Mouse (Mus musculus) adrenal gland, postnatal 25 days (tissue): ENCODE results near the gene Itpa. TPM values are rescaled to one million over a fixed set of nuclear protein-coding genes. Genes with fewer than 3 reads are reported as not detected.
A peak's percentile ranks its signal among the peaks of the same experiment; 100 is the strongest.

Source experiments
- DNase-seq: peaks from one replicate; pipeline ENCODE4 v3.0.0; 2021; ENCODE audit warnings: mixed read lengths
- total RNA-seq: library from RNA; stranded (reverse); gene quantifications from 2 replicates; pipeline ENCODE4 v1.2.3, GENCODE M21; 2021

Gene Itpa
- total RNA-seq, 1 experiment from 2014 or later = 28.0 TPM

DNA sequence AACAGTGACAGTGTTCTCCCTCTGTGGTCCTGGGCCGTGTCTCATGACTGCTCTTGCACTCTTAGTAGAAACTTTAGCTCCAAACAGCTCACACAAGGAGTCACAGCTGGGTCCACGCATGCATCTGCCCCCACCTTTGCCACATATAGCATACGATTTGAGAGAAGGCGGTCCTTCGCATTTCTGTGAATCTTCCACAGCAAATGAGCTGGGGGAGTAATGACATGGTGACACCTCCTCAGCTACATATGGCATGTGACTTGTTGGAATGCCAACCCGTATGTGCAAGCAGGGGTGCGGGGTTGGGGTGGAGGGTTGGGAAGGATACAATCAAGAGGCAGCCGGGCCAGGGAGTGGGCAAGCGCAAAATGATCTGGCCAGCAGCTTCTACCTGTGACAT, 10.9 kb upstream of the Itpa start:
- no peak for DNase-seq

DNA sequence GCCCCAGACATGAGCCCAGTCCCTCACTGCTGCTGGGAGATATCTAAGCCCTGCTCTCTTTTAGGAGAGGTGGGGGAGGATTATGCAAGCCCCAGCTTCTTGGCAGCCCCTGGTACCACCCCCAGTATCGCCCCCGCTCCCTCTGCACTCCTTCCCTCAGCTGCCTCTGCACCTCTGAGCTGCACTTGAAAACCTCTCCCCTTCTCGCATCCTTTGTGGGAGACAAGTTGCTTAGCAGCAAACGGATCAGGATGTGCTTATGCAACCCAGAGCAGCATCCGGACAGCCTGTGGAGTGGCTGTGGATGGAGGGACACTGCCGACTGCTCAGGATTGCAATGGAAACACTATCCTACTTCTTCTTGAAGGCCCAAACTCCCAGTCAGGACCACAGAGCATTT, 9.9 kb upstream of the Itpa start:
- no peak for DNase-seq

DNA sequence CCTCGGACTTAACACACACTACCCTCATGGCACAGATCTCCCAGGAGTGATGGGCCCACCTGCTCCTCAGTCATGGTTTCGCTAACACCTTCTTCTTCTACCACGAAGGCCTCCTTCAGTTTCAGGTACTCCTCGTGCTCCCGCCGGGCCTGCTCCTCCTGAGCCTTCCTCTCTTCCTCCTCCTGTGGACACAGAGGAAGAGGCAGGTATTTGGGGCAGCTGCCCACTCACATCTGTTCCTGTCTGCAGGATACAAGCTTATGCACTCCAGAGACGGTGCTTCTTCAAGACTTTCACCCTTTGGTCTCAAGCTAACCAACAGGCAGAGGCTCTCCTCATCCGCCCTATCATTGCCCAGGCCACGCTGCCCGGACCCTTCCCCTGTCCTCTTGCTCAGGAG, 8.9 kb upstream of the Itpa start:
- DNase-seq = no peak

DNA sequence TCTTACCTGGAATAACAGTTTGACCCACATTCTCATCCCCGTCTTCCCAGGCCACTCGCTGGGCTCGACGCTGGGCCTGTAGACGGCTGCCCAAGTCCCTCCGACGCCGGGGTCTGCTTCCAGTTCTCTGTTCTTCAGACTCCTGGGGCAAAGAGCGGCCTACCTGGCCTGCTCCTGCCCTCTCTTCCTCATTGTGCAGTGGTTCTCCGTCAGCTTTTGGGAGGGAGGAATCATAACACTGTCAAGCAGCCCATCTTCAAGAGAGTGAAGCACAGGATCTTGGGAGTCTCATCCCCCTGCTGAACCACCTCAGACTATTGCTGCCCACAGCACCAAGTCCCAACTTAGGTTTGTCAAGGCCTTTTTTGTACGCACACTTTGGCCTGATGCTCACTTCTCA, 4.1 kb upstream of the Itpa start:
- DNase-seq = no peak

DNA sequence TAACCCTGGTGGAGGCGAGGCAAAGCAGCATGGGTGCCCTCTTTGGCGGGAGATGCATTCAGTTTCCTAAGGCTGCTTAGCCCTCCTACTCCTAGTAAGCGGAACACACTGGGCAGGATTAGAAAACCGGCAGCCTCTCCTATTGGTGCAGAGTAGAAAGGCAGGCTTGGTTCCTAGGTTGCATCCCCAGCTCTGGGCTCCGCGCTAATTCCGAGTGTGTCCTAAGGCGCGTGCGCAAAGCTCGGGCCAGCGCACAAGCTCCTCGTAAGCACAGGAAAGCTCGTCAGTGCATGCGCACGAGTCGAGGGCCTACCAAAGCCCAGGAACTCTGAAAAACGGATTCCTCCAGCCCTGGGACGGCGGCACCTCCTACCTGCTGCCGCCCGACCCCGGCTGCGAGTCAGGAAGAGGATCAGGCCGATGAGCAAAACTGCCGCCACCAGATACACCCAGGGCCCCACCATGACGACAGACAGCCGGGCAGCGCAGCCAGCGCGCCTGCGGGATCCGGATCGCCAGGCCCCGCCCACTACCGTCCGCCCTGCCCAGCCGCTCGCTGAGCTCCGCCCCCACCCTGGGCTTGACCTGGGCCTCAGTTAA, 3.2 kb upstream of the Itpa start, which contains the start of gene Ddrgk1:
TSS of gene Ddrgk1 (minus strand) at position 558 of the 600 bp plus-strand sequence.
- peak; percentile 91 for DNase-seq

DNA sequence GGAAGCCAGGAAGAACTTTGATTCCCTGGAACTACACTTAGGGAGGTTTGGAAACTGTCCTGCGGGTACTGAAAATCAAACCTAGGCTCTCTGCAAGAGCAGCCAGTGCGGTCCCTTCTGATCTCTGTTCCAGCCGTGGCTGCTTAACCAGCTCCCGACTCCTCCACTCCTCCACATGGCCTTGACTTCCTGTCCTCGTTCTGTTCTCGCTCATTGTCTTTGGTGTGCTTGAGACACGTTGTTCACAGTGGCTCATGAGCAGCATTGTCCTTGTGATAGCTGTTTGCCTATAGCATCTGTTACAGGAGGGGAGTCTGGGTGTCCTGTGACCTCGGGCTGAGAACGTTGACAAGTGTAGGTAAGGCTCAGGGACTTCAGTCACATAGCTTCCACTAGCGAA, 9.8 kb downstream of the Itpa start:
- DNase-seq = peak; percentile 29

DNA sequence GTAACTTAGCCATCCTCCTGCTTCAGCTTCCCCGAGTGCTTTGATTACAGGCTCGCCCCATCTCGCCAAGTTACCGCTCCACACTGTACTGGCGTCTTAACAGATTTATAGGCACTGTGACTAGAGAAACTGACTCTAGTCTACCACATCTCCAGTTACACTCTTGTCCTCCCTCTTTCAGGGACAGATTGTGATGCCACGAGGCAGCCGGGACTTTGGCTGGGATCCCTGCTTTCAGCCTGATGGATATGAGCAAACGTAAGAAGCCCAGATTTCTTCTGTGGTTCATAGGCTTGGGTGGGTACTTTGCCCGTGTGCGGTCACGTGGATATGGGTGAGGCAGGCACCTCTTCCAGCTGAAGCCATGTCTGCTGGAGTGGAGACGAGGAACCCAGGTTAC, 11.7 kb downstream of the Itpa start:
- no peak for DNase-seq

DNA sequence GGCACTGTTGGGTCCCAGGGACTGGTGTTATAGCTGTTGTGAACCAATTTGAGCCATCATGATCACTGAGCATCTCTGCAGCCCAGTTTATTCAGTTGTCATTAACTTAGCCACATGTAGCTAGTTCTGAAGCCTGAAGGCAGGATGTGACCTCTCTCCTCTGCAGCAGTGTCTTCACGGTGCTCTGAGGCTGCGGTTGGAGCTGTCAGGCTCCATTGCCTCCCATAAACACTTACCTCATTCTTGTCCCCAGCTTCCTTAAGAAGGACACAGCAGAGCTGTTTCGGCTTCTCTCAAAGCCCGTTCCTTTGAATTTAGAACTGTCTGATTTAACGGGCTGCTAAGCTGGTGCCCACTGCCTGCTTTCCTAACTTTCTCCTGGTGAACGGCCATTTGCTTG, 12.5 kb downstream of the Itpa start:
- no peak for DNase-seq

DNA sequence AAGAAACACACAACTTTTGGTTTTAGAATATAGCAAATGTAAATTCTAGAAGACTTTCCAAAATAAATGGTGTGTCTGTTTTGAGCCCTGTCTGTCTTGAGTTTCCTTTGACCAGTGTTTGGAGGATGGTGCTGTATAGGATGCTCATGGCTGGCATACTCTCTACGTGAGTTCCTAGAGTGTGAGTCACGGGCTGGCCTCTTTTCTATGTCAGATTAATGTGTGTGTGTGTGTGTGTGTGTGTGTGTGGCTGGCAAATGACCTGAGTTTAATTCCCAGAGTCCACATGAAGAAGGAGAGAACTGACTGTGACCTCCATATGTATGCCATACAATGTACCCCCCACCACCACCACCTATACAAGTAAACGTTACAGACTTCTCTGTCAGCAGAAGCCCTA, 14.1 kb downstream of the Itpa start:
- no peak for DNase-seq

DNA sequence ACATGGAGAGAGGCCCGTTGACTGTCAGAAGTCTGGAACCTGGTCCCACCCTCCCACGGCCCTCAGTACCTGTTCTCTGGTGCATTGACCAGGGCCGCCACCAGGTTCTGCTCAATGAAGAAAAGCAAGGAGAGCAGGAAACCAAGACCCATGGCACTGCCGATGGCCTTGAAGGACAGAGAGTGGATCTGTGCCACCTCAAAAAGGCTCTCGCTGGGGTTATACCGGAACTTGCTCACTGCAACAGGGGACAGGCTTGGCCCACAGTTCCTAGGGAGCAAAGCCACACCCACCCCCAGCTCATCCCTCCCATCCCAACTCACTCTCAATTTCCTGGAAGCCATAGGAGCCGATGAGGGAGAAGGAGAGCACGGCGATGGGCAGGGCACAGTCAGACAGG, 18.0 kb downstream of the Itpa start:
- no peak for DNase-seq

DNA sequence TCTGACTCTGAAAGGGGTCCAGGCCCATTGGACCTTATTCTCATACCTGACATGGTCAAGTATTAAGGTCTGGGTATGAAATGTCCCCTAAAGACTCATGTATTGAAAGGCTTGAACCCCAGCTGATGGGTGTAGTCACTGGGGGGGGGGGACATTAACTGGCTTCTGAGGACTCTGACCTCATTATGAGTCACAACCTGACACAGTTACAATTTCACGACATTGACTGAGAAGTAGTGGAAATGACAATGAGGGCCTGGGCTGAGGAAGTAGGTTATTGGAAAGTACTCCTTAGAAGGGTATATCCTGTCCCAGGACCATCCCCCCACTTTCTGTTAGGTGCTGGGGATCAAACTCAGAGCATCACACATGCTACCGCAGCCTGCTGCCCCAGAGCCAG, 21.6 kb downstream of the Itpa start:
- DNase-seq = no peak

DNA sequence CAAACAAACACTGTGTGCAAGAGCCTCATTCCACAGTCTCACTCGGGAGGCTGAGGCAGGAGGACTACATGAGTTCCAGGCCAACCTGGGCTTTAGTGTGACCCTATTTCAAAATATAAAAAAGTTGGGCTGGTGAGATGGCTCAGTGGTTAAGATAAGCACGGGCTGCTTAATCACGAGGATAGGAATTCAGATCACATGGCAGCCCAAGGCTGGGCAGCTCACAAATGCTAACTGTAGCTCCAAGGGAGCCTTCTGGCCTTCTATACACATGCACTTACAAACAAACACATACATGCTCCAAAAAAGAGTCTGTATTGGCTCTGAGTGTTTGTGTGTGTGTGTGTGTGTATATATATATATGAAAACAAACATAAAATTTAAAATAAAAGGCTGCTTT, 26.2 kb downstream of the Itpa start:
- DNase-seq = no peak

DNA sequence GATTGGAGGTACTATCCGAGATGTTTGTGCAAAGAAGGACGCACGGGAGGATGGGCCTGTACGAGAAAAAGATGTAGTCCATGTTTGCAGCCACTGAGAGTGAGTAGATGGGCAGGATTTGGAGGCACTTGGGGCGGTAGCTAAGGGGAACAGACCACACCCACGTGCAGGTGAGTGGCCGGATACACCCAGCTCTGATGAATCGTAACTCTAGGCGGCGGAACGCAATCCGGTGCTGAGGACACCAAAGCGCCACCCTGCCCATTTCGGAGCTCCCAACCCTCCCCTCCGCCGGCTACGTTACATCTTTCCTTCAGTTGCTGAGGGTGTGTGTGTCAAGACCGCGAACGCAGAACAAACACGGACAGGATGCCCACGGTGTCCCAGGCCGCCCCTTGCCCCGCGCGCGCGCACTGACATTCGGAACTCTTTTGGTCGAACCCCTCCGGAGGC, 29.3 kb downstream of the Itpa start:
- peak; percentile 14 for DNase-seq

DNA sequence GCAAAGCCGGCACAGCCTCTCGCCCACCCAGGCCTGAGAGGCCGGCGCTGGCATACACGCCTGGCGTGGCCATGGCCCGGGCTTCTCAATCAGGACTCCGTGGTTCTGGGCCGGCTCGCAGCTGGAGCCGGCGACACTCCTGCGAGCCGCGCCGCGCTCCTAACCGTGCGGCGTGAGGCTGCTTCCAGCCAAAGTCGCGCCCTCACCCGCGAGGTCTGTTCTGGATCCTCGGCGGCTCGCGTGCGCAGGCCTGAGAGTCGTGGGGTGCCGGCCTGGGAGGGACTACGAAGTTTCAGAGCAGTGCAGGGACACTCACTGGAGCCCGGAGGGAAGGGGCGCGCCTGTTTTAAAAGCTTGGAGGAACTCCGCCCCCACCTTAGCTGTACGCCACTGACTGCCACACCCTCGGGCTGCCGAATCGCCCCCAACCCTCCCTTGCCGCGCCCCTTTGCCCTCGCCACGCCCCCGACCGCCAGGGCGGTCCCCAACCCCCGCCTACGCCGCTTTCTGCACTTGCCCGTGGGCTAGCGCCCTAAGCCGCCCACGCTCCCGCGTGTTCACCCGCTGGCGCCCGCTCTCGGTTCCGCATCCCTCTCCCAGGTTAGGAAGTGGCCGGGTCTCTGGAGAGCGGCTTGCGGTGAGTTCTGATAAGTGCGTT, 29.9 kb downstream of the Itpa start, which contains the start of gene Slc4a11:
TSS of gene Slc4a11 (minus strand) at position 367 of the 658 bp plus-strand sequence.
- peak; percentile 76 for DNase-seq

DNA sequence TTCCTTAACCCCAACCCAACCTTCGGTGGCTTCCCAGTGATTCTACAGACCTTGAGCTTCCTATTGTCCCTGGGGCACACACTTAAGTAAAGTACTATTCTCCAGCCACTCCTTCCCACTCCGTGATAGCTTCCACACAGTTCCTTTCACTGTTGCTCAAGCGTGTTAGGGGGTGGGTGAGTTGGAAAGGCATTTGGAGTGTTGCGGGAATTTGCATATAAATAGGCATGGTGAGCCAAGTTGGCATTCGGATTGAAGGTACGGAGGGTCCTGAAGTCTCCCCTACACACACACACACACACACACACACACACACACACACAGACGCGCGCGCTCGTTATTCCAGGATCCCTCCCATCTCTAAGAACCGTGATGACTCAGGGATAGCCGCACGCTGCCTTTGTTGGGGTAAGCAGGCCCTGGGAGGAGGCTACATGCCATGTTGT, 30.4 kb downstream of the Itpa start:
- peak; percentile 21 for DNase-seq

DNA sequence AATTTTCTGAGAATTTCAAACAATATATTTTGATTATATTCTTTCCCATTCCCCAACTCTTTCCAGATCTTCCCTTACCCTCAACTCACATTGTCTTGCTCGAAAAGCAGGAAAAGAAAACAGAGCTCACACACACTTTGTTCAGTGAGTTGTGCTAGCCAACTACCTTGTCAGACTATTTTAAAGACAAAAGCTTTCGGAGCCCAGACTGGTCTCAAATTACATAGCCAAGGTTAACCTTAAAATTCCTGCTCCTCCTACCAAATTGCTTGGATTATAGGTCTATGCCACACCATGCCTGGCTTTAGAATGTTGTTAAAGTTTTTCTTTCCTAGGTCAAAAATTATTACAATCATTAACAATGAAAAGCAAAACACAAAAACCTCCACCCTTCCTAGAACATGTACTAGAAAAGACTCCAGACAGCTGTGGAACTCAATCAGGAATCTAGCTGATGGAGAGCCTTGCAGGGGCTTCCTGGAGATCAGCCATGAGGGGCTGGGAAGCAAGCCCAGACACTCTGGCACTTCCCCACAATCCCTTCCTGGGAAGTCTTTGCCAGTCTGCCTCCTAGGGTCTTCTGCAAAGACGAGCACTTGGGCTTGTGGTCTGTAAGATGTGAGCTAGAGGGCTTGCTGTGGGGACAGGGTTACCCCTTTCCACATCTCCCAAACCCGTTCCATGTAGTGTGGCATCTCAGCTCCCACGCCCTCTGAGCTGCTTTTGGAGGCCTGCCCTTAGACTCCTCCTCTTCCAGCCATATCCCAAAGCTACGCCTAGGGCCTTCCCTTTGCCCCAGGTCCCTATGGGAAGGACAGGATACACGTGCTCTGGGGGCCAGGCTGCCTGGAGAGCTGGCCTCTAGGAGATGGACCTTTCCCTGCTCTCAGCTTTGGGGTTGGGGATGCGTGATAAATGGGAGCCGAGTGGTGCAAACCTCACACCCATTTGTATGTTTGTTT, 36.9 kb downstream of the Itpa start:
- no peak for DNase-seq

DNA sequence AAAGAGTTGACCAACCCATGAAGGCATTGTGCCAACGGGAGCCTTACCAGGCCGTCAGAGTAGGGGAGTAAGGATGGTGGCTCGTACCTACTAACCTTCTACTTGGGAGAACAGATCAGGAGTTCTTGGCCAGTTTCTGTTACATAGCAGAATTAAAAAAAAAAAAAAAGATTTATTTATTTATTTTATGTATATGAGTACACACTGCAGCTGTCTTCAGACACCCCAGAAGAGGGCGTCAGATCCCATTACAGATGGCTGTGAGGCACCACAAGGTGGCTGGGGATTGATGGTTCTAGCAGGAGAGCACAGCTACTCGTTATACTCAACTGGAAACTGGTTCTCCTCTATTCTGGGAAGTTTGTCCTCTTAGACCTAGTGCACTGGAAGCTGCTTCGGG, 37.8 kb downstream of the Itpa start:
- no peak for DNase-seq

DNA sequence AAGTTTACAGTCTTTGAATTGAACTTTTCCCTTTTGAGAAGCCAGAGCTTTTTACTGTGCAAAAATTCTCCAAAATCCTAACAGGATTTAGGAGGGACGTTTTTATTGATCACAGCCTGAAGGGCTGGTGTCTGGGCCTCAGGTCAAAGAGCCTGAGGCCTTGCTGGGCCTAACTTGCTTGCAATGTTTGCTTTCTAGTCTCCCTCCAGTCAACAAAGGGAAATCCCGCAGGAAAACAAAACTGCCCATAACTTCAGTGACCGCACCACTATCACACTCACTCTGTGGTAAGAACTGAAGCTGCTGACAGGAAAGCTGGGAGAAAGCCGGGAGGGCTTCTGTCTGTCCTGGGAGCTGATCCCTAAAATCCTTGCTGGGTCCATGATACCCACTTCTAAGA, 39.2 kb downstream of the Itpa start:
- DNase-seq = no peak

DNA sequence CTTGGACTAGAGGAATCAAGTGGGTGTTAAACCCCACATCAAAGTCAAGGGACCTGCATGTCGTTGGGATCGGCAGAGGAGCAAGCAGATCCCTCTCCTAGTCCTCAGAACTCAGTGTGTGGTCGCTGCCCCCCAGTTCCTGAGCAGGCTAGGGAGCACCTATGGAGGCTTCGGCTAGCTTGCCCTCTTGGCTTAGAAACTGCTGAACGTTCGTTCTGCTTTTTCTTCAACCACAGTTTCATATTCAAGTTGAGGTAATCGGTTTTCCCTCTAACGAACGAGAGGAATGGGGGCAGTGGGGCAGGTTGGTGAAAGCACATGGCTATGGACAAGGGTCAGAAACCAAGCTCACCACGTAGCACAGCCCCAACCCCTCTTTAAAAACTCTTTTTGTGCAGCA, 39.6 kb downstream of the Itpa start:
- no peak for DNase-seq

DNA sequence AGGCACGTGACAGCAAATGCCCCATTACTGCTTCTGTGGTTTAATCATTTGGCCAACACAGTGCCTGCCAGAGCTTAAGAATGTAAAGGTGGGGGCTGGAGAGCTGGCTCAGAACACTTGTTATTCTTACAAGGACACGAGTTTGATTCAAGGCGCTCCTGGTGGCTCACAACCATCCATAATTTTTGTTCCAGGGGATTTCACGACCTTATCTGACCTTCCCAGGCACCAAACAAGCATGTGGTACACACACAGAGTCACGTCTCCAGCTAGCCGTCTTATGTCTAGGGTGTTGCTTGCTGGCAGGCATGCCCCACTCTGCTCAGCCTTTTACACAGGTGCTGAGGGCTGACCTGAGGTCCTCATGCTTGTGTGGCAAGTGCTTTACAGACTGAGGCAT, 50.5 kb downstream of the Itpa start:
- no peak for DNase-seq

DNA sequence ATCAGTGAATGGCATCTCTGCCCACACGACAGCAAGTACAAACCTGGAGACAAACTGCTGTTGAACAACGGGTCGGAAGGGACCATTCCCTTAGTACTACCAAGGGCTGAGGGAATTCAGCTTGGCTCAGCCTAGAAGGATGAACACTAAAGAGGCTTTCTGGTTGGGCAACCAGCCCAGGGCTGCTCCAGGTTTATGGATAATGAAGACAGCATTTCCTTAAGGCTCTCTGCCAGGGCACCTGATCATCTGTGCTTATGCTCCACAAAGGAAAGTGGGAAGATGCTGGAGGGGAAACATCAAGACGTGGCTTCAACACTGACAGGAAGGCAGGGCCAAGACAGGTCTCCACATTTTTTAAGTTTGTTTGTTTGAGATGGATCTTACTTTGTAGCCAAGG, 57.0 kb downstream of the Itpa start:
- no peak for DNase-seq

DNA sequence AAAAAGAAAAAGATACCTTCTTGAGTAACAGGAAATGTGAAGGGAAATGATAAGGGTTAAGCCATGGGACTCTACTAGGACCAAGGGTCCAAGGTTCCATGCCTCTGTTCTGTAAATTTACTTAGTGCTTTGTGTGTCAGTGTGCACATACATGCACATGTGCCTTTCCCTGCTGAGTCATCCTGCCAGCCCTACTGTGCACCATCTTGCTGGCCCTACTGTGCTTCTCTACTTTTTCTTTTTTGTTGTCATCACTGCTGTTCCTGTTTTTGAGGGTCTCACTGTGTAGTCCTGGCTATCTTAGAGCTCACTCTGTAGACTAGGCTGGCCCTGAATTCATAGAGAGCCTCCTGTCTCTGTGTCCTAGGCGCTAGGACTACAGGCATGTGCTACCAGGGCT, 60.3 kb downstream of the Itpa start:
- DNase-seq = no peak
